Mouse (Mus musculus): ENCODE results near the gene Tpm4. TPM values are rescaled to one million over a fixed set of nuclear protein-coding genes. Genes with fewer than 3 reads are reported as not detected.

Gene Tpm4
- total RNA-seq, 2 experiments from 2014 or later = 52.7 to 57.9 TPM

DNA sequence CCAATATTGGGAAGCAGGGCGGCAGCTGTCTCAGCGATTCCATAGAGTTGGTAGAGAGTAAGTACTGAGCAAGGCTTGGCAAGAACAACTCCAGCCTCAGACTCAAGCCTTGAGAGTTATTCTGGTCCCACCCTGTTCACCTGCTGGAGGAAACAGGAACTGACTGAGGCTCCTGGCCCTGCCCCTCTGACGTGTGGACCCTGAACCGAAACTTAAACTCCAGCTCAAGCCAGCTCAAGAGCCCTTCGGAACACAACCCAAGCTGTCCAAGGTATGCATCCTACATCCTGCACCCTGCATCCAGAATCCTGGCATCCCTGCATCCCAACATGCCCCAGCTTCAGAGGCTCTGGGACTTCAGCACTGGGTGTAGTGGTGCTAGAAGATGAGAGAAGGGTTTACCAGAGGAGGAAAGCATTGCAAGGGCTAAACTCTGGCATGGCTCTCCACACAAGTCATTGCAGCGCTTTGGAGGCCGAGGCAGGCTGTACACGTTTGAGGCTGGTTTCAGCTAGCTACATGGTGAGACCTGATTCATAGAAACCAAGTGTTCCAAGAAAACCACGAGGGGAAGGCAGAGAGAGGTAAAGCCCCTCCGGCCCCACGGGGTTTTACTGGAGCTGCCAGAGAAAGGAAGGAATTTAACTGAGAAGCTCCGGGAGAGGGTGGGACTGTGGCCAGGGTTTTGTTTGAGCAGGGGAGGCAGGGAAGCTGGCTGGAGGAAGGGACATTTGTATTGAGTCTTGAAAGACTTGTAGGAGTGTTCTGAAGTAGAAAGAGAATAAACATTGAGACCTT, 54.8 kb downstream of the Tpm4 start, which contains the start of gene Hsh2d:
Hsh2d (plus strand) TSS at position 222 of the 798 bp plus-strand sequence.
- no peak for DNase-seq (ENCODE audit: low spot score in 2 of 2)

- no peak for DNase-seq (ENCODE audit: low spot score in 2 of 2)
These were observed 55.4 kb downstream of the Tpm4 start for GRCm38 (mm10) chr8:72190215-72190539.

- no peak for DNase-seq (ENCODE audit: low spot score in 2 of 2)
These were observed 57.3 kb downstream of the Tpm4 start for GRCm38 (mm10) chr8:72192065-72192464.

DNA sequence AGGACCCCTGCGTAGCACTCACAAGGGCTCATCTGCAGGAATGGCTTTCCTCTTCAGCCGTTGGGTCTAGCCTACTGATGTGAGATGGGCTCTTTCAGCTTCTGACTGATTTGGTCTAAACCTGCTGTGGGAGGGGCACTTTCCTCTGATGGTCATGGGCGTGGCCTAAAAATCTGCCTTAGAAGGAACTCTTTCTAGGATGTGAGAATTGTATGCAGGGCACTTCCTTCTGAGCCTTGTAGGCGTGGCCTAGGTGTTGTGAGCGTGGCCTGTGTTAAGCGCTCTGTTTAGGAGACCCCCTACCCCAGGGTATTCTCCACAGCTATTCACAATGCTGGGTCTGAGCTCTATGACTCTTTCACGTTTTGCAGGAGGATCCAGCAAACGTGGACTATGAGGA, 63.2 kb downstream of the Tpm4 start:
- DNase-seq (ENCODE audit: low spot score in 2 of 2) = no peak

Other genes starting within 250 kb of the Tpm4 start
- gene Zfp882, start 226.4 kb upstream of the Tpm4 start, total RNA-seq (2021) = 10 to 100 TPM; 13.0 to 15.2 TPM
- 10 to 100 TPM; 27.9 to 28.2 TPM for gene Zfp617, start 226.3 kb upstream of the Tpm4 start, total RNA-seq (2021)
- gene Zfp961, start 183.9 kb upstream of the Tpm4 start, total RNA-seq (2021) = 10 to 100 TPM; 16.1 to 17.7 TPM
- not detected for gene Cyp4f18, start 125.3 kb upstream of the Tpm4 start, total RNA-seq (2021)
- not detected for gene Olfr372, start 93.8 kb upstream of the Tpm4 start, total RNA-seq (2021)
- not detected for gene Olfr373, start 51.8 kb upstream of the Tpm4 start, total RNA-seq (2021)
- not detected for gene Olfr374, start 27.9 kb upstream of the Tpm4 start, total RNA-seq (2021)
- 10 to 100 TPM; 38.0 to 50.9 TPM for gene Rab8a, start 26.2 kb downstream of the Tpm4 start, total RNA-seq (2021)
- gene Hsh2d, start 54.7 kb downstream of the Tpm4 start, total RNA-seq (2021) = under 1 TPM in 1 of 2 experiments, not detected in 1; 0.27 TPM
- not detected for gene Cib3, start 77.9 kb downstream of the Tpm4 start, total RNA-seq (2021)
- not detected for gene Gm11034, start 78.7 kb downstream of the Tpm4 start, total RNA-seq (2021)
- 10 to 100 TPM; 62.5 to 65.8 TPM for gene Fam32a, start 84.8 kb downstream of the Tpm4 start, total RNA-seq (2021)
- 100 to 1,000 TPM; 108 to 109 TPM for gene Ap1m1, start 105.0 kb downstream of the Tpm4 start, total RNA-seq (2021)
- gene Gm10282, start 170.3 kb downstream of the Tpm4 start, total RNA-seq (2021) = 10 to 100 TPM; 10.9 to 15.9 TPM
- gene Klf2, start 184.1 kb downstream of the Tpm4 start, total RNA-seq (2021) = 10 to 100 TPM; 19.5 to 21.4 TPM

All from layer of hippocampus, postnatal 10 days (tissue).